Mouse (Mus musculus) neural tube, embryonic 10.5 days (tissue): ENCODE data around the gene Gstm4.

Experiments
- DNase-seq: peaks from one replicate; pipeline ENCODE4 v3.0.0-alpha.2; 2017; ENCODE audit warnings: low spot score; ENCODE audit errors: extremely low spot score

Gstm4 gene

GRCm38 (mm10) chr3:108044394-108045140, at the start of gene Gstm4:
TSS of gene Gstm4 (minus strand) at chr3:108044894.
- DNase-seq = peak; percentile 70

DNA sequence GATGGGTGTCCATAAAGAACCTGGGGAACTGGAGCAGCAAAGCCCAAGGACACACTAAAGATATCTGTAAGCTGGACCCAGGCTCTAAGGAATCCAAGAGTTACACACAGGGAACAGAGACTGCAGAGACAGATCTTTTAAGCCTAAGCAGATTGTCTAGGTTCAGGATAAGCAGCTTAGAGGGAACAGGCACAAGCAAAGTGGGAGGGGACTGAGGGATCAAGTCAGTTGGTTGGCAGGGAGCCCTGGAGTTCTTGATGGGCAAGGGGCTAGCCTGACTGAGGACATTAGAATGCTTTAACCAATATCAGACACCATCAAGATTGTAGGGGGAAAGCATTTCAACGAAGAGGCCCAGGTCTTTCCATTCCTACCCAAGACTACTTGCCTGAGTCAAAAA, 49.5 kb upstream of the Gstm4 start:
- DNase-seq = no peak

DNA sequence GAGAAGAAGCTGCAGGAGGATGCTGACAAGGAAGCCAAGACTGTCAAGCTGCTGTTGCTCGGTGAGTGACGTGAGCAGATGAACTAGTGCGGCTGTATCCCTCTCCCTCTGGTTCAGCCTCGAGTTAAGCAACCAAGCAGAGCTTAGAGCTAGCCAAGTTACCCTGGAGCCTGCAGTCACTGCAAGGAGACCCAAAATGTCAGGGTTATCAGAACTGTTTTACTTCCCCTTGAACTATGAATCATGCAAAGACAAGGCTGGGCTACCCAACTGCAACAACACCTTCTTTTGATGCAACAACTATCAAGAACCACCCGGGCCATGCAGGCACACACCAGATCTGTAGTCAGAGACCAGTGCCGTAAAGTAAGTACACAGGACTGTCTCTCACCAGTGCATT, 48.6 kb upstream of the Gstm4 start:
- DNase-seq = no peak

- DNase-seq = no peak
Measured at GRCm38 (mm10) chr3:108092536-108093115, 47.9 kb upstream of the Gstm4 start, which contains the start of gene Gnat2. TSS of gene Gnat2 (plus strand) at chr3:108092789.

DNA sequence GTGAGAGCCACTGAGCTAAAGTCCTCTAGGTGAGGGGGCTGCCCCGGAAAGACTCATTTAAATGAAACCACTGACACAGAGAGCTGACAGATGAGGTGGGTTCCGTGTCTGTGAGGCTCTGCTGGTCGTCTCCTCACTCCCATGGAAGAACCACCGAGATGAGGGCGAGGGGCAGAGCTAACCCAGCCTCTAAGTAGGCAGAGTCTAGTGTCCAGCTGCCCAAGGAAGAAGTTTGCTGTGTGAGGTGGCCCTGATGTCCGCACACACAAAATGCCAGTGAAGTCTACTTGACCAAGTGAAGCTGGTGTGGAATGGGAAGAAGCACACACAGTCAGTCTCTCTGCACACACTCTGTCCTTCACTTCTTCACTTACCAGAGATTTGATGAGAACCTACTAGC, 47.3 kb upstream of the Gstm4 start:
- DNase-seq = no peak

- no peak for DNase-seq
Measured at GRCm38 (mm10) chr3:108090561-108090960, 45.9 kb upstream of the Gstm4 start.

DNA sequence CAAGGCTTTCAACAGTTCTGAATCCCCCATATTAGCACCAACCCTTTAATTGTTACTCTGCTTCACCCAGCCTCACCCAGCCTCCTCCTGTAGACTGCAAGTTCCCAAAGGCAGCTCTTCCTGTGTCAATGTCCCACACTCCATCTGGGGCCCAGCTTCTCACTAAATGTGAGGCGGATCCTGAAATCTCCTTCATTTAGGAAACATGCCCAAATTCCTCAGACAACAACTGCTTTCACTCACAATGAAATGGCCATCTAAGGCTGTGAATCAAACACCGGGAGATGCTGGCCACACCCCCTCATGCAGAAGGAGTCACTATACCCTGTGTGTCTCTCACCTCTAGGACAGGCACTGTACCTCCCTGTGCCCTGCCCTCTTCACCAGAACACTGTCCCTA, 45.2 kb upstream of the Gstm4 start:
- no peak for DNase-seq

- DNase-seq = no peak
Measured at GRCm38 (mm10) chr3:108088842-108089380, 44.2 kb upstream of the Gstm4 start.

- DNase-seq = no peak
Measured at GRCm38 (mm10) chr3:108087329-108087728, 42.6 kb upstream of the Gstm4 start.

- DNase-seq = peak; percentile 89
Measured at GRCm38 (mm10) chr3:108086470-108086979, 41.8 kb upstream of the Gstm4 start, which contains the start of gene Ampd2. TSS of gene Ampd2 (minus strand) at chr3:108086651.

- DNase-seq = peak; percentile 74
Measured at GRCm38 (mm10) chr3:108085721-108086469, 41.2 kb upstream of the Gstm4 start.

DNA sequence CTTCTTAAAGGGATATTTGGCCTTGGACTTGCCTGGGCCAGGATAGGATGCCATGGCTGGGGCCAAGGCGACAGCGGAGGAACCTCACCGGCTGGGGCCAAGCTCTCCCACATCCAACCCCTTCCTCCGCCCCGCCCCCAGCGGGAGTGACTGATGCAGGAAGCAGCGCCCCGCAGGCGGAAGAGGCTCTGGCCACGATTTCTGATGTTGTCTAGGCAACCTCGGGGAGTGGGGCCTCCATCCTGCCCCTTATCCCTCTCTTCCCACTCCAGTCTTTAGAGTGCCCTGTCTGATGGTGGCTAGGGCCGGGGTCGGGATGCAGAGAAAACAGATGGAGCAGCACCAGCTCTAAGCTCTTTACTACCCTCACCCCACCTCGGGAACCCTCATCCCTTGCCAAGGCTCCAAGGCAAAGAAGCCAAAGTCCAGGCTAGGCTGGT, 40.6 kb upstream of the Gstm4 start:
- peak; percentile 86 for DNase-seq

GRCm38 (mm10) chr3:108084767-108085270, 40.1 kb upstream of the Gstm4 start:
- DNase-seq = no peak

DNA sequence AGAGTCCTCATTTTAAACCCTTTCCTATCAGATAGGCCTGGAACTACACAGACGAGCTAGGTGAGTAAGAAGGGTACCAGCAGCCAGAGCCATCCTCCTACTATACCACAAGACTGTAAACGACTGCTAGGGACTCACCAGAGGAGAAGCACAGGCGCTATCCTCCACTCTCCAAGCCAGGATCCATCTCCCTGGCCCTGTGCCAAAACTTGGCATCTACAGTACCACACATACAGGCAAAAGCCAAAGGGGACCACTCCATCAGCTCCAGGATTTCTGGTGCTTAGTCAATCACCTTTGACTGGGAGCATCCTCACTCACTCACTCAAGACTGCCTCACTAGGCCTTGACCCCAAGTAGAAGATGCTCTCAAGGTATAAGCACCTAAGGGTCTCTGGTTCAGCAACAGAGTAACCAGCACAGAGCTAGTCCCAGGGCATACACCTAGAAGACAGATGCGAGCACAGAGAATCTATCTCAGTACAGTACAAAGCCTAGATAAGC, 39.3 kb upstream of the Gstm4 start:
- DNase-seq = no peak

DNA sequence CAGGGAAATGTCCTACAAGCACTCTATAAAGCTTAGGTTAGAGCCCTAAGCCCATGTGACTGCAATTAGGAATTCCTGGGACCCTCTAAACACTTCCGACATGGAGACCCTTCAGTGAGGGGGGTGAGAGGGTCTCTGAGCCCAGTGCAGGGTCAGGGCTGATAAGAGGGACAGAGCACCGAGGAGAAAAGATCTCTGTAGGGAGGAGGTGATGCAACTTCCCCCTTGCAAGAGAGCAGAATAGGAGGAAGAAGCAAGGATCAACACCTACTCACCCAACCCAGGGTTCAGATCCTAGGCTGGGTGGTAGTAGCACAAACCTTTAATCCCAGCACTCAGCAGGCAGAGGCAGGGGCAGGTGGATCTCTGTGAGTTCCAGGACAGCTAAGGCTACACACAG, 38.5 kb upstream of the Gstm4 start:
- DNase-seq = no peak

DNA sequence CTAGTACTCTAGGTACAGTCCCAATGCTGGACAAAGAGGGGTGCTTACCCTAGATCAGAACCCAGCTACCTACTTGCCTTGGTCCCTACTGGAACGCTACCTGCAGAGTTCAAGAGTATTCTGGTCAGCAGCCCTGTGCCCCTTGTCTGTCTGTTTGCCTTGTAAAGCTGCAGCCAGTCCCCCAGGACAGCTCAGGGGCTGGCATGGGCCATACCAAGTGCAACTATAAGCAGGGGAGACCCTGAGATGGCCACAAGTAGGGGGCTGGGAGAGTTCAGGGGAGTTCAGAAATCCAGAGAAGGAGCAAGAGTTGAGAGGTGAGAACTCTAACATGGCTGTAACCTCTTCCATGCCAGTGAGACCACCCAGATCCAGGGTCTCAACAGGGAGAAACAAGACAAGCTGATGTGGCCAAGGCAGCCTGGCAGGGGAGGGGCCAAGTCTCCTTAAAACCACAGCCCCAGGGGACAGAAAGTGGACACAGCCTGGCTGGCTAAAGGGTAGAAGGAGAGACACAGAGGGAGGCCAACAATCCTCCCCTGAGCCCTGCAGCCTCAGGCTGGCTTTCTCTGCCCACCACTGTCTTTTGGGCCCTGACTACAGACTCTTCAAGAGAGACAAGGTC, 37.7 kb upstream of the Gstm4 start:
- DNase-seq = no peak

- DNase-seq = no peak
Measured at GRCm38 (mm10) chr3:108081681-108082080, 37.0 kb upstream of the Gstm4 start.

GRCm38 (mm10) chr3:108076836-108077235, 32.1 kb upstream of the Gstm4 start:
- no peak for DNase-seq

- DNase-seq = no peak
Measured at GRCm38 (mm10) chr3:108072983-108073569, 28.4 kb upstream of the Gstm4 start.
